Mouse (Mus musculus) limb, embryonic 15.5 days (tissue): ENCODE data around the gene Znrf2. TPM values are rescaled to one million over a fixed set of nuclear protein-coding genes. Genes with fewer than 3 reads are reported as not detected.

Experiments
- ATAC-seq: fragments of 200-750 bp; cut with Nextera tagmentation; 2 replicates; pipeline ENCODE4 v1.8.0; 2017; ENCODE audit warnings: low read depth, moderate TSS enrichment; ENCODE audit not compliant: insufficient number of reproducible peaks, low FRiP score, low TSS enrichment
- H3K27ac ChIP-seq: fragments of 300-500 bp; sonication (generic); 2 replicates; pipeline ENCODE4 v1.5.1; 2015; ENCODE audit warnings: moderate library complexity, mild to moderate bottlenecking, inconsistent platforms
- H3K27me3 ChIP-seq: fragments of 300-500 bp; sonication (generic); 2 replicates; pipeline ENCODE4 v1.6.1; 2015; ENCODE audit warnings: inconsistent platforms
- H3K36me3 ChIP-seq: fragments of 300-500 bp; sonication (generic); 2 replicates; pipeline ENCODE4 v1.6.1; 2015; ENCODE audit warnings: inconsistent platforms
- H3K4me1 ChIP-seq: fragments of 300-500 bp; sonication (generic); 2 replicates; pipeline ENCODE4 v1.6.1; 2015; ENCODE audit warnings: inconsistent platforms
- H3K4me2 ChIP-seq: fragments of 300-500 bp; sonication (generic); 2 replicates; pipeline ENCODE4 v1.6.1; 2015; ENCODE audit warnings: mild to moderate bottlenecking, inconsistent platforms
- H3K4me3 ChIP-seq: fragments of 300-500 bp; sonication (generic); 2 replicates; pipeline ENCODE4 v1.5.1; 2015; ENCODE audit warnings: mild to moderate bottlenecking, inconsistent platforms
- H3K9ac ChIP-seq: fragments of 300-500 bp; sonication (generic); 2 replicates; pipeline ENCODE4 v1.6.1; 2015; ENCODE audit warnings: inconsistent platforms
- H3K9me3 ChIP-seq: fragments of 300-500 bp; sonication (generic); 2 replicates; pipeline ENCODE4 v1.6.1; 2016; ENCODE audit warnings: inconsistent platforms
- WGBS: fragments of 180-500 bp; shearing (Covaris S2); methylation state at CpG from one replicate; pipeline ENCODE4 v1.1.7; 2015; 5-methylcytosine and 5-hydroxymethylcytosine counted together
- polyA plus RNA-seq: library from polyadenylated mRNA; unstranded; fragments of >200 nt; fragmentation: Nextera tagmentation; extraction: Ambion mirVana; gene quantifications from 2 replicates; pipeline ENCODE4 v1.2.1, GENCODE M21; 2015

Znrf2 gene
- polyA plus RNA-seq, 1 experiment from 2014 or later, result 4.8 TPM

GRCm38 (mm10) chr6:54831069-54831720 is 14.5 kb downstream of the Znrf2 start:
- no peak overlapping the region for H3K9ac ChIP-seq
- no peak overlapping the region for H3K4me2 ChIP-seq
- peaks cover 8% of the 10 kb centered on the region for H3K4me1 ChIP-seq
- H3K36me3 ChIP-seq, result no peaks in the 10 kb centered on the region
- H3K4me3 ChIP-seq, result no peak overlapping the region
- no peaks in the 10 kb centered on the region for H3K9me3 ChIP-seq
- WGBS, result 54% methylated on average over 8 of the region's 8 CpGs
- H3K27ac ChIP-seq, result no peak overlapping the region; the same call in 1 of the 2 replicates
- ATAC-seq, result no peak
- no peaks in the 10 kb centered on the region for H3K27me3 ChIP-seq

- Histone ChIP-seq H3K27ac (no peak overlapping the region), H3K9ac (no peak overlapping the region), H3K4me3 (no peak overlapping the region), H3K36me3 (no peaks in the 10 kb centered on the region), H3K4me2 (no peak overlapping the region), H3K27me3 (no peaks in the 10 kb centered on the region), H3K9me3 (no peaks in the 10 kb centered on the region), H3K4me1 (peaks cover 8% of the 10 kb centered on the region)
- 44% methylated on average over 2 of the region's 2 CpGs for WGBS
- ATAC-seq, result no peak
These were observed 16.7 kb downstream of the Znrf2 start for GRCm38 (mm10) chr6:54833427-54833826.

DNA sequence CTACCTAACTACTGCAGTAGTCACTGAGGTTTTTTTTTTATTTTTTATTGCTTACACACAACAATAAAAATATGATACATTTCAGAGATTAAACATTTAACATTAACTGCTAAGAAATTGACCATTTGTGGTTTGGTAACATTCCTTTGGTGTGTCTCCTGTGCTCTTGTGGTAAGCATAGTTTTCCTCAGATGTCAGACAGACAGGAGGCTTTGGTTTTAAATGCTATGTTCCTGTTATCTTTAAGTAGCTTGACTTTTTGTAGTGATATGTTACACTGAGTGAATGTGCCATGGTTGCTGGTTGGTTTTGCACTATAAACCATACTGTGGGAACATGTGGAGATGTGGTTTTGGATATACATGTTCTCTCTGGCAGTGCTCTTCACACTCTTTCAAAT is 19.9 kb downstream of the Znrf2 start:
- H3K27me3 ChIP-seq, result no peaks in the 10 kb centered on the region
- H3K9me3 ChIP-seq, result no peaks in the 10 kb centered on the region
- no peak overlapping the region for H3K27ac ChIP-seq
- no peaks in the 10 kb centered on the region for H3K4me1 ChIP-seq
- peaks cover 5% of the 10 kb centered on the region; the same call in 1 of the 2 replicates for H3K36me3 ChIP-seq
- ATAC-seq, result no peak
- H3K4me3 ChIP-seq, result no peak overlapping the region
- H3K4me2 ChIP-seq, result no peak overlapping the region
- no peak overlapping the region for H3K9ac ChIP-seq

- no peaks in the 10 kb centered on the region for H3K4me1 ChIP-seq
- peaks cover 5% of the 10 kb centered on the region; the same call in 1 of the 2 replicates for H3K36me3 ChIP-seq
- H3K9me3 ChIP-seq, result no peaks in the 10 kb centered on the region
- no peak overlapping the region for H3K9ac ChIP-seq
- no peak for ATAC-seq
- no peaks in the 10 kb centered on the region for H3K27me3 ChIP-seq
- no peak overlapping the region for H3K4me3 ChIP-seq
- H3K4me2 ChIP-seq, result no peak overlapping the region
- H3K27ac ChIP-seq, result no peak overlapping the region
These were observed 24.7 kb downstream of the Znrf2 start for GRCm38 (mm10) chr6:54841399-54841798.

DNA sequence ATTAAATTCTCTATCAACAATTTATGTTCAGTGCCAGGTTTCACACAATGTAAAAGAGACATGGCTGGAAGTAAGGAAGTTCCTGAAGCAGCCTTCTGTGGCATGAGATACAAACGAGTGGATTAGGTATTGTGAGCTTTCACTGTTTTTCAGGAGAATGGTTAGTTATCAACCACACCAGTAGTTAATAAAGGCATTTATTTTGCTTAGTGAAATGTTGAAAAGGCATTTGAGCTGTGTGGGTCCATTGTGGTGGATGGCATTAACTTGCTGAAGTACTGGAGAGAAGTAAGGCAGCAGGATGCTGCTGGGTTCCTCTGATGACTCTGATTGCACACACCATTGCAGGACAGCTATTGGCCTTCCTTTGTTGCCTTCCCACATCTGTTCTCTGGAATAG is 25.3 kb downstream of the Znrf2 start:
- H3K9ac ChIP-seq, result no peak overlapping the region
- H3K4me1 ChIP-seq, result no peaks in the 10 kb centered on the region
- WGBS, result 33% methylated on average over 1 of the region's 1 CpGs
- no peaks in the 10 kb centered on the region for H3K27me3 ChIP-seq
- H3K27ac ChIP-seq, result no peak overlapping the region
- H3K4me3 ChIP-seq, result no peak overlapping the region
- peaks cover 5% of the 10 kb centered on the region; the same call in 1 of the 2 replicates for H3K36me3 ChIP-seq
- H3K4me2 ChIP-seq, result no peak overlapping the region
- no peaks in the 10 kb centered on the region for H3K9me3 ChIP-seq
- ATAC-seq, result no peak

DNA sequence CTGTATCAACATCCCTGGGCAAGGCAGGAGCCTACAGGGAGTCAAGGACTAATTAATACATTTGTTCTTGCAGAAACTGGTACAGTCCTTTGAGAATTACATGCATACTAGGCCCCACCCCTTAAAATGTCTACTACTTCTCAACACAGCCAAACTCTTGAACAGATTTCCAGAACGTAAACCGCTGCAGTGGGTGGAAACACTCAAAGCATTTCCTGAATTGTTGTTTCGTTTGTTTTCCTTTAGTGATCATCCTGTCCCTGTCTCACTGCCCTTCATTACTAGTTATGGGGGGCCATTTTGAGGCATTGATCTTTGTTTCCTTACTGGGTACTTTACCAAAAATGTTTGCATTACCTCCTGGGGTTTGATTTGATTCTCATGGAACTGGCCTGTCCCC is 31.8 kb downstream of the Znrf2 start:
- Histone ChIP-seq H3K36me3 (no peaks in the 10 kb centered on the region), H3K9me3 (no peaks in the 10 kb centered on the region), H3K27me3 (no peaks in the 10 kb centered on the region), H3K4me2 (no peak overlapping the region), H3K27ac (no peak overlapping the region), H3K4me3 (no peak overlapping the region), H3K9ac (no peak overlapping the region), H3K4me1 (peaks cover 3% of the 10 kb centered on the region; the same call in 1 of the 2 replicates)
- WGBS, result 84% methylated on average over 3 of the region's 3 CpGs
- ATAC-seq, result no peak

DNA sequence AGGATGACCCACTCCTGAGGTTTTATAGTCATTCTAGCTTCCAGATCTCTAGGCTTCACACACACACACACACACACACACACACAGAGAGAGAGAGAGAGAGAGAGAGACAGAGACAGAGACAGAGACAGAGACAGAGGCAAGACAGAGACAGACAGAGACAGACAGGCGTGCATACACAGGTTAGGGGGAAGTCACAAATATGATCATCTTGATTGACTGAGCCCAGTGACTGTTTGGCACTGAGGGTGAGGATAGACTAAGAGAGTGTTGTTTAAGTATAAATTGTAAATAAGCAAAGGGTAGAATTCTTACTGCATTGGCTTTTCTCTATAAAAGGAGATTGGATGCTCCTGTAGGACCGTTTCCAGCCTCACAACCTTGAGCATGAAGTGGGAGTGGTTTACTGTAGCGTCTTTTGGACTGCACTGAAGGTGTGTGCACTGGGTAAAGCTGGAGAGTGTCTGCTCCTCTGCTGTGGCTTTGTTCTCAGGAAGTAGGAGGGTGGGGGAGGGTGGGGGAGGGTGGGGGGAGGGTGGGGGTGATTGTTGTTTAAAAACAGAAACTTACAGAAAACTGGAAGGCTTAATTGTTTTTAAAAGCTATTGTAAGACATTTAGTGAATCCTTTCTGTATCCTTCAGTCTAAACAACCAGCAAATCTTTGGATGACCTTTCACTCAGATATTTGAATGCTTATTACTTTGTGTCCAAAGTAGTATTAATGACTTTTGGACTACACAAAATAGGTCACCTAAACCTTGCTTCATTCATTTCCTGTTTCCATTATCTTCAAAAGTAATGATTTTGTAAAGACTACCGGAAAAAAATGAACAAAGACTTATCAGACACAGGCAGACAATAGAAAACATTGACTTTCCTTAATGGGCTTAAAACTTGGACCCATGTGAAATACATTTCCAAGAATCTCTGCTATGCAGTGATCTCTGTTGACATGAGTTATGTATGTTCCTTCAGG is 32.8 kb downstream of the Znrf2 start:
- ATAC-seq, result no peak
- H3K27ac ChIP-seq, result no peak overlapping the region
- no peak overlapping the region for H3K4me2 ChIP-seq
- H3K9me3 ChIP-seq, result no peaks in the 10 kb centered on the region
- no peaks in the 10 kb centered on the region for H3K27me3 ChIP-seq
- no peaks in the 10 kb centered on the region for H3K36me3 ChIP-seq
- no peak overlapping the region for H3K9ac ChIP-seq
- no peak overlapping the region for H3K4me3 ChIP-seq
- peaks cover 3% of the 10 kb centered on the region; the same call in 1 of the 2 replicates for H3K4me1 ChIP-seq
- WGBS, result 40% methylated on average over 4 of the region's 4 CpGs

GRCm38 (mm10) chr6:54851778-54852177 is 35.1 kb downstream of the Znrf2 start:
- Histone ChIP-seq H3K36me3 (no peaks in the 10 kb centered on the region), H3K4me3 (no peak overlapping the region), H3K27me3 (no peaks in the 10 kb centered on the region), H3K9me3 (no peaks in the 10 kb centered on the region), H3K4me1 (peaks cover 6% of the 10 kb centered on the region; the same call in 1 of the 2 replicates), H3K9ac (no peak overlapping the region), H3K4me2 (no peak overlapping the region), H3K27ac (no peak overlapping the region)
- no peak for ATAC-seq
- 45% methylated on average over 4 of the region's 4 CpGs for WGBS

DNA sequence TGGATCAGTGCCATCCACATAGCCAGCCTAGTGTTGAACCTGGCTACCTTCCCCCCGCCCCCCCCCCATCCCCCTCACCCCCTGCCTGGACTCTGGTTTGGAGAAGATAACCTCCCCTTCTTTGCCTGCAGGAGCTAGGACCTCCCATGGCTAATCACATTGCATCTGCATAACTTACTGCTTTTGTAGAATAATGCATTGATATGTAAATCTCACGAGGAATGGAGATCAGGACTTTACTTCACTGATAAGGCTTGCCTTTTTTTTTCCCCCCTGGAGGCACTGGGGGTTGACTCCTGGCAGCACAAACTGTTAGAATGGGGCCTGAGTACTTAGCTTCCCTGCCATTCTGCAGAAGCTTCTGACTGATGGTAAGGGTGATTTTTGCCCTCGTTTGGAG is 36.0 kb downstream of the Znrf2 start:
- Histone ChIP-seq H3K9me3 (no peaks in the 10 kb centered on the region), H3K4me1 (peaks cover 6% of the 10 kb centered on the region; the same call in 1 of the 2 replicates), H3K9ac (no peak overlapping the region), H3K4me3 (no peak overlapping the region), H3K27ac (no peak overlapping the region), H3K36me3 (no peaks in the 10 kb centered on the region), H3K4me2 (no peak overlapping the region), H3K27me3 (no peaks in the 10 kb centered on the region)
- no peak for ATAC-seq
- 32% methylated on average over 3 of the region's 3 CpGs for WGBS

DNA sequence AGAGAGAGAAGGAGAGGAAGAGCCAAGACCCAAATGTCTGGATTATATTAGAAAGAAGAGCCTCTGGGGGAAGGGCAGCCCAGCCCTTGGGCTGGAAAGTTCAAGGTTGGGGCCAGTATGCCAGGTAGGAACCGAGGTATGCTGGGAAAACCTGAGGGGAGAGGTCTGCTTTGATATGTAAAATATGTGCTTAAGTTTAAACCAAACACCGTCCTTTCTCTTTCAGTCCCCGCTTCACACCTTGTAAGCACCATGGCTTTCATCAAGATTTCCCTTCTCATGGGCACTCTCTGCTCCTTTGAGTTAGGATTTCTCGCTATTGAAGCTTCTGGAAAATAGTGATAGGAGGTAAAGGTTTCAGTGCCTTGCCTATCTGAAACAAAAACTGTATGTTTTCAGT is 38.1 kb downstream of the Znrf2 start:
- Histone ChIP-seq H3K4me2 (no peak overlapping the region), H3K4me3 (no peak overlapping the region), H3K27me3 (no peaks in the 10 kb centered on the region), H3K4me1 (peaks cover 6% of the 10 kb centered on the region; the same call in 1 of the 2 replicates), H3K9me3 (no peaks in the 10 kb centered on the region), H3K36me3 (no peaks in the 10 kb centered on the region), H3K27ac (no peak overlapping the region), H3K9ac (no peak overlapping the region)
- ATAC-seq, result no peak
- 48% methylated on average over 4 of the region's 4 CpGs for WGBS

GRCm38 (mm10) chr6:54855801-54856583 is 39.3 kb downstream of the Znrf2 start:
- Histone ChIP-seq H3K9ac (no peak overlapping the region), H3K27ac (no peak overlapping the region), H3K4me3 (no peak overlapping the region), H3K27me3 (no peaks in the 10 kb centered on the region), H3K4me2 (no peak overlapping the region), H3K9me3 (no peaks in the 10 kb centered on the region), H3K36me3 (no peaks in the 10 kb centered on the region), H3K4me1 (peaks cover 6% of the 10 kb centered on the region; the same call in 1 of the 2 replicates)
- 47% methylated on average over 4 of the region's 4 CpGs for WGBS
- no peak for ATAC-seq
